Mouse (Mus musculus) retina, postnatal 7 days (tissue): ENCODE results near the gene Olfr1357.
"Not testable (repeated sequence)": the region's sequence is repeated elsewhere in the genome, so short reads cannot be mapped to it uniquely, and the experiment has no call there.

Experiments
- DNase-seq: peaks from one replicate; pipeline ENCODE4 v3.0.0-alpha.2; 2012; ENCODE audit warnings: low read depth, low spot score

Gene Olfr1357

DNA sequence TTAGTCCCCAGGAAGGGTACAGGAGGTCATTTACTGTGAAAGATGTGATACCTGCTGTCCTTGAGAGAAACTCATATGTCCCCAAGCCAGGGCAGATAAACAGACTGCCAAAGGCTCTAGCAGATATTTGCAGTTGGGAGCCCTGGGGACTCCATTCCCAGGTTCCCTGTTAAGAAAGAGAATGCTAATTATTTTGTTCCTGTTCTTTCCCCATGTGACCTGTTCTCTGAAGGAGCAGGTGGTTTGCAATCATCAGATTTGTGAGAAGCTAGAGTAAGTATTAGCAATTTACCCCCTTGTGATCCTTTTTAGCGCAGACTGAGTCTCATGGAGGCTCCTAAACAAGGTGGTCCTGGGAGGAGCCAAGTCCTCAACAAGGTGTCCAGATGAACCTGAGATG lies at the start of gene Olfr1357:
Olfr1357 (minus strand) TSS at position 101 of the 400 bp plus-strand sequence.
- no peak for DNase-seq

DNA sequence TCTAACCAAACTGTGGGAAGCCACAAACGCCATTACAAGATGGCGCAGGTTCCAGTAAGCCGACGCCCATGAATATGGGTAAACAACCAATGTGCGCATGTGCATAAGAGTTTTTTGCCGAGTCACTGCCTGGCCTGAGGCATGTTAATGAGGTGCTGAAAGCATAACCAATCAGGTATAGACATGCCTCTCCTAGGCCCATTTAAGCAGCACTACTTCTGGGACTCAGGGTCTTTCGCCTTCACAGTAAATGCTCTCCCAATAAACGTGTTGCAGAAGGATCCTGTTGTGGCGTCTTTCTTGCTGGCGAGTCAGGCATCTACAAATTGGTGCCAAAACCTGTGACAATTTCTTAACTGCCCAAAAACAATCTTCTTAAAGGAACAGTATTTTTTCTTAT lies 48.8 kb upstream of the Olfr1357 start:
- DNase-seq: not testable (repeated sequence)

DNA sequence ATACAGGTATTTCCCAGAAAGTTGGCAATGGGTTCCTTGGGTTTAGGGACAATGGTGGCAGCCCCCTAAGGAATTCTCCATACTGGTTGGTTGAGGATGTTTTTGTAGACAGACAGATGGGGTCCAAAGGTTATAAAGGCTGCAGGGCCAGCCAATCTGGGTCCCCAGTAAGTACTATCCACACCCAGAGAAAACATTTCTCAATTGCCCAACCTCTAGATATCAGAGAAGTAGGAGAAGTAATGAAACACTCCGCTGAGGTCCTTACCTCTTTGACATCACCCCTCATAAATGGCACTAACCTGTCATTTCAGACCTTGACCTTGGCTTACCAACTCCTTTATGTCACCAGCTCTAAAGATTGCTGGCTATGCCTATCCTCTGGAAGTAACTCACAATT lies 46.7 kb upstream of the Olfr1357 start:
- DNase-seq: no peak

DNA sequence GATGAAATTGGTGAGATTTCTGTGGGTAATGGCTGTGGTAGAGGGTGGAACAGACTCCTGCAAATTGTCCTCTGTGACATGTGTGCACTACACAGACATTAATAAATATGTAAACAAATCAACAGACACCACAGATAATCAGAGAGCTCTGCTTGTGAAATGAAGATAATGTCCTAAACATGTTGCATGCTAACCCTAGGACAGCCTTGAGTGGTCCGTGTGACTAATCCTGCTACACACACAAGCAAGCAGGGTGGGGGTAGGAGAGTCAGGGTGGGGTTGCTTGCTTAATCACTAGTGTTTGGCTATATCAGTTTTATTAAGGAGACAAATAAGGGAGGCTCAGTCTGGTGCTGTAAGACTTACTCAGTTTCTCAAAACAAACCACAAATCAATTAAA lies 43.3 kb upstream of the Olfr1357 start:
- no peak for DNase-seq

DNA sequence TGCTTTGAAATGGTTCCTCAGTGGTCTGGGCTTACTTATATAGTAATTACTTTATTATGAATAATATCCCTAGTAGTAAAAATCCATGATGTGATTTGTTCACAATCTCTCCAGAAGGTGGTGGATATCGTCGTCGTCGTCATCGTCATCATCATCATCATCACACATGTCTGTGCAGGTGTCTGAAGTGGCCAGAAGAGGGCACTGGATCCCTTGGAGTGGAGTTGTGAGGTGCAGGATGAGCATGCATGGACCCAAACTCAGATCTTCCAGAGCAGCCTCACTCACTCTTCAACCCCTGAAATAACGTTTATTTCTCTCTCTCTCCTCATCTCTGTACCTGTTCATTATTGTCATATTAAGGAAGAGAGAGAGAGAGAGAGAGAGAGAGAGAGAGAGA lies 14.4 kb upstream of the Olfr1357 start:
- DNase-seq: peak; percentile 14

DNA sequence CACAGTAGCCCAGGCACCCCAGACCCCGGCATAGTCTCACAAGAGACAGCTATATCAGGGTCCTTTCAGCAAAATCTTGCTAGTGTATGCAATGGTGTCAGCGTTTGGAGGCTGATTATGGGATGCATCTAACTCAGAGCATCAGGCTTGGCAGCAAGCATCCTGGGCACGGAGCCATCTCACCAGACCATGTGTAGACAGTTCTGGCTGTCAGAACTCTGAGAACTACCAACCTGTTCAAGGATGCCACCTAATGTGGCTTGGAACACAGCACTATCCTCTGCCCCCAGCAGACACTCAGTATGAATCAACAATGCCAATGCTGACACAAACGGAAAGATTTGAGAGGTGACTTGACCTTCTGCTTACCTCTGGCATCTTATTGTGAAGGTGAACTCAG lies 12.3 kb upstream of the Olfr1357 start:
- DNase-seq: no peak

DNA sequence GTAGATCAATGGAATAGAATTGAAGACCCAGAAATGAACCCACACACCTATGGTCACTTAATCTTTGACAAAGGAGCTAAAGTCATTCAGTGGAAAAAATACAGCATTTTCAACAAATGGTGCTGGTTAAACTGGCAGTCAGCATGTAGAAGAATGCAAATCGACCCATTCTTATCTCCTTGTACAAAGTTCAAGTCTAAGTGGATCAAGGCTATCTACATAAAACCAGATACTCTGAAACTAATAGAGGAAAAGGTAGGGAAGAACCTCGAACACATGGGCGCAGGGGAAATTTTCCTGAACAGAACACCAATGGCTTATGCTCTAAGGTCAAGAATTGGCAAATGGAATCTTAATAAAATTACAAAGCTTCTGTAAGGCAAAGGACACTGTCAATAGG lies 5.3 kb upstream of the Olfr1357 start:
- not testable (repeated sequence) for DNase-seq

DNA sequence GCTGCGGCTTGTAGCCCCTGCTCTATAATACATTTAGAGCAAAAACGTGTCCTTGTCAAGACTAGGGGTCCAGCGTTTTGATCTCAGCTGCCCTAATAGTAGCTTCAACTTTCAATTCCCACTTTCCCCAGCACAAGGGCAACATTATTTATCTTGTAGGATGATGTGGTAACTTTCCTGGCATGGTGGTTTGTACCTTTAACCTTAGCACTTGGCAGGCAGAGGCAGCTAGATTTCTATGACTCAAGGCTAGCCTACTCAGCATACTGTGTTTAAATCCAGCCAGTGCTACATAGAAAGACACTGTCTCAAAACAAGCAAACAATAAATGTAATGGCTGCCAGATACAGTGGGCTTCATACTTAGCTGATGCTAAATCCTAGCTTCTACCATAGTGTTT lies 10.3 kb downstream of the Olfr1357 start:
- DNase-seq: no peak

DNA sequence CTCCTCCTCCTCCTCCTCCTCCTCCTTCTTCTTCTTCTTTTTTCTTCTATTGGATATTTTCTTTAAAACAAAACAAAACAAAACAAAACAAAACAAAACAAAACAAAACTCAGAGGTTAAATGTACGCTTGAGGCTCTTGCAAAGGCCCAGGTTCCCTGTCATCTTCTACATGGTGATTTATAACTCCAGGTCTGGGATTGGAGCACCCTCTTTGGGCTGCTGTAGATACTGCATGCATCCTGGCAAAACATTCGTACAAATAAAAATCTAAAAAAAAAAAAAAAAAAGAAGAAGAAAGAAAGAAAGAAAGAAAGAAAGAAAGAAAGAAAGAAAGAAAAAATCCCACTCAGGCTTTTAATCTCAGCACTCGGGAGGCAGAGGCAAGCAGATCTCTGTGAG lies 12.8 kb downstream of the Olfr1357 start:
- DNase-seq: no peak

DNA sequence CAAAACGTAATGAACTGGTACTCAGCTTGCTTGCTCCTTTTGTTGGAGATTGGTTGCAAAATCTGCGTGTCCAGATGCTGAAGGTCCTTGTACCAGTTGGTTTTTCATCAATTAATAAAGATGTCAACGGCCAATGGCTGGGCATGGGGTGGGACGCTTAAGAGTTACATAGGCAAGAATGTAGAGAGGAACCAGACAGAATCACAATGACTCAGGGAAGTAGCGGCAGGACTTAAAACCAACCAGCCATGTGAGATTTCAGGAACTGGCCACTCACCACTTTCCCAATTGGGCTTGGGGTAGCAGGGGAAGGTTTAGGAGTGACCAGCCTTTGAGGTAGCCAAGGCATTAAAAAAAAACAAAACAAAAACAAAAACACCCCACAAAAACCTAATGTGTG lies 18.0 kb downstream of the Olfr1357 start:
- DNase-seq: no peak

DNA sequence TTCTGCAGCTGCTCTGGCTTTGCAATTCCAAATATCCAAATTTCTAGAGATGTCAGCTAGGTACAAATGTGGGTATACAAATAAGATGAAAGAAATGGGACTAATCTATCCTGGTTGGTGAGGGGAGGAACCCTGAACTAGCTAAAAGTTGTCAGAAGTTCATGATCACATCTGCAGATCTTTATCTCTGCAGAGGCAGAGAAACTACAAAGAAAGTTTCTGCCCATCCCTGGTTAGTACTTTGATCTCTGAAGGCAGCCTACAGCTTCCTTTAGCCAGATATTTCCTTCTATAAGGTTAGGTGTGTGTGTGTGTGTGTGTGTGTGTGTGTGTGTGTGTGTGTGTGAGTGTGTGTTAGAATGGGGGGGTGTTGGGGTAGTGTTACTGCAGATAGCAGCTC lies 23.3 kb downstream of the Olfr1357 start:
- no peak for DNase-seq

DNA sequence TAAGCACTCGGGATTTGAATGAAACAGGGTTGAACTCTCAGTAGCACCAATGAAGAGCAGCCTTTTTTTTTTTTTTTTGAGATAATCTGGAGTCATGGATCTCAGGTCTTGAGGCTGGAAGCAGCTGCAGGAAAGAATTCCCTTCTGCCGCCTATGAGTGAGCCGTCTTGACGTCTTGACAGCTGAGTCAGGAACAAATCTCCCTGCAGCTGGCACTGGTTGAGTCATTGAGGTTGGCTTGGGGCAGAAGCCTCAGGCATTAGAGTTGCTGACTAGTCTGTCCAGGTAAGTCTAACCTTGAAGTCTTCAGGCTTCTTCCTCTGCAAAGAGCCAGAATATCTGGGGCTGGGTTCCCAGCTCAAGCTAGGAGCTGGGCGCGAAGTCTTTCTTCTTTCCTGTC lies 23.7 kb downstream of the Olfr1357 start:
- no peak for DNase-seq

DNA sequence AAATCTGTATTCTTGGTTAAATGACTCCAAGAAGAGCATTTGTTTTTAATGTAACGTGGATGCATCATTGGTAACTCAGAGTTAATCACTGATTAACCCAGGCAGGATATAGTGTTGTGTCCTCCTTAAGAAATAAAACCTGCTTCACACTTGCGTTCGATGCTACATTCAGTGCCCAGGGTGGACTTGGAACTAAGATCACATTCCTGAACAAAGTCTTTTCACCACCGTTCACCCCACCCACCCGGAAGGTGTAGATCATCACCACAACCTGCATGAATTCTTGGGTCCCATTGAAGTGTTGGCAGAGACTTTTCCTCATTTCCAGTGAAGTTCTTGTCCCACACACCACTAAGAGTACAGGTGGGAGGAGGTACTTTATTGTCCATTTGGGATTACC lies 24.1 kb downstream of the Olfr1357 start:
- DNase-seq: no peak

DNA sequence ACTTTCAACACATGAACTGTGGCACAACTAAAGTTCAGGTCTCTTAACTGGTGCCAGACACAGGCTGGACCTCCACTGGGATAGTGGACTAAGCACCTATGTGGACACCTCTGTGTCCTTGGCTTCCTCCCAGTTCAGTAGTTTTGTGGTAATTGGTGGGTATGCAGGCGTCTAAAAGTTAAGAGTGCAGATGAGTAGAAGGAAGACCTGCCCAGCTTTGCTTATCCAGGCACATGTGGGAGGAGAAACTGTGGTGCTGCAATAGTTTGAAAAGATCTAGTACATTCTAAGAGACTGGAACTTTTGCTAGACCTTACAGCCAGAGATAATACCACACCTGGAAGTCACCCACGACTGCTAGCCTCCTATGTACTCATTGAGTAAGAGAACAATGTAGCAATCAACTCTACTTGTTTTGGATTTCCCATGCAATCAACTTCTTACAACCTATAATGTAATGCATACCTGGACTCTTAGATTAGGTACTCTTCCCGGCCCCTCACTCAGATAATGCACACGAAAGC lies 25.0 kb downstream of the Olfr1357 start:
- DNase-seq: no peak

DNA sequence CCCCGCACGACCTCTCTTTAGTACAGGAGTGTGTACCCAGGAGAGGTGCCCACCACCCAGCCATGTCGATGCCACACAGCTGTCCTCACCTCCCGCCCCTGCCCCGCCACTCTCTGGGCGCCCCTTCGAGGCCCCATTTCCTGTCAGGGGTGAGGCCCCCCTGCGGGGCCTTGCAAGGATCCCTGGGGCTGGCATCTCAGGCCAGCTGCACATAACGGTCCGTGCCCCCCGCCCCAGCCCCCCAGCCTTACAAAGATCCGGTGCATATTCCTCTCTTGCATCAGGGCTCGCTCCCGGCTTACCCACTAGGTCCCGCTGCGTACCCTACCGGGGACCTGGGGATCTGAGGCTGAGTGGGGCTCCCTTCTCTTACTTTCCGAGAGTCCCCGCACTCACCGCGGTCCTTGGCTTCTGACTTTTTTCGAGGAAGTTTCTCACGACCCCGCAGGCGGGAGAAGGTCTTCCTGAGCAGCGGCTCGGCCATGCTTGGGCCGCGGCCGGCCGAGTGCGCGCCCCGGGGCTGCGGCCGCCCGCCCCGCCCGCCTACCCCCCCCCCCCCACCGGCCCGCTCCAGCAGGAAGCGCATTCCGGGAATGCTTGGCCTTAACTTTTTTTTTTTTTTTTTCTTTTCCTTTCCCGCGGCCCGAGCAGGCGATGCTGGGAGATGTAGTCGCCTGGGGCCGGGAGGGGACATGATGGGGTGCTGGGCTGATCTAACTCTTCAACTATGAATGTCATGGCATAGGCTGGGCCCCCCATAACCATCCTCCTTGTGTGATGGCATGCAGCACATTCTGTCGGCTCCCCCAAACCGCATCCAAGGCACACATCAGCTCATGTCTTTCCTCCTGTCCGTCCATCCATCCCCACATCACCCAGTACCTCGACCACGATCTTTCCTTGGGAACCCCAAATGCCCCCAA lies 26.2 kb downstream of the Olfr1357 start, which contains the start of gene Syde1:
Syde1 (minus strand) TSS at position 559 of the 923 bp plus-strand sequence.
- no peak for DNase-seq

DNA sequence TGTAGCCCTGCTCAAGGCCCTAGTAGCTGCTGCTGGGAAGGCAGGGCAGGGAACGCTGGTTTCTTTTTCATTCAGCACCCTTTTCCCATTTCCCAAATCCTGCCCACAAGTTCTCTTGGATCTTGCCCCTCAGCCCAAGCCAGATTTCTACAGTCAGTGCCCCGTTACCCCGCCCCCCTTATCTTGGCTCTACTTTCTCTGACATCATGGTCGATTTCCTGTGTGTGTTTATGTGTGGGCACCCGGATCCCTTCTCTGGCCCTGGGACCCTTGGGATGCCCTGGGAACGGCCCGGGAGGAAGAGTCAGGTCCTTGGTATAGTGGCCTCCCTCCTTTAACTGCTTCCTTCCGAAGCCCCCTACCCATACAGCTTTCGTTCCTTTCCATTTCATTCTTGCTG lies 27.1 kb downstream of the Olfr1357 start:
- no peak for DNase-seq

DNA sequence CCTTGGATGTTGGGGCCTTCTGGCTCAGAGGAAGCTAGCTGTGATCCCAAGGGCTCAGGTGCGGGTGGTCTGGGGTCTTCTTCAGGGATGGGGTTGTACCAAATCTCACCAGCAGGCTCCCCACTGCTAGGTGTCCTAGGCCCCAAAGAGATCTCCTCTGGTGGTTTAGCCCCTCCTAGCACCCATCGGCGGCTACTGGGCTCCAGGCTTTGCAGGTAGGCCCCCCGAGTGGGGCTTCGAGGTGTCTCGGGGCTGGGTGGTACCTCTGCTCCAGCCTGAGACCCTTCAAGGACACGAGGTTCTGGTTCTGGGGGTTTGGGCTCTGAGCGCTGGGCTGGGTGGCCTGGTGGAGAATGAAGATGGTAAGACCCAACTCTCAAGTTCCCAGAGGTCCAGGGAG lies 28.0 kb downstream of the Olfr1357 start:
- no peak for DNase-seq

DNA sequence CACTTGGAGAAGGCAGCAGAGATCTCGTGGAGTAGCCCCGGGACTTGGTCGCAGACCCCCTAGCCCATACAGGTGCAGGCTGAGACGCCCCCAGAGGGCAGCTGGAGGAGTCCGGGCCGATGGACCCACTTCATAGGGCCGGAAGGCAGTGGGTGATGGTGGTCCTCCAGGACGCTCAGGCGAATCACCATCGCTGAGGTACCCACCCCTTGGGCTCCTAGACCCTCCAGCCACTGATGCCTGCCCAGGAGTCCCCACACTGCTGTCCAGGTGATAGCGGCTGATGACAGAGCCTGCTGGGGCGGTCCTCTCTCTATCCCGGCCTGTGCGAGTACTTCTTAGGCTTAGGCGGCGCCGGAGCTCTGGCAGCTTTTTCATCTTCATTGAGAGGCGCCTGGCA lies 28.6 kb downstream of the Olfr1357 start:
- DNase-seq: no peak

DNA sequence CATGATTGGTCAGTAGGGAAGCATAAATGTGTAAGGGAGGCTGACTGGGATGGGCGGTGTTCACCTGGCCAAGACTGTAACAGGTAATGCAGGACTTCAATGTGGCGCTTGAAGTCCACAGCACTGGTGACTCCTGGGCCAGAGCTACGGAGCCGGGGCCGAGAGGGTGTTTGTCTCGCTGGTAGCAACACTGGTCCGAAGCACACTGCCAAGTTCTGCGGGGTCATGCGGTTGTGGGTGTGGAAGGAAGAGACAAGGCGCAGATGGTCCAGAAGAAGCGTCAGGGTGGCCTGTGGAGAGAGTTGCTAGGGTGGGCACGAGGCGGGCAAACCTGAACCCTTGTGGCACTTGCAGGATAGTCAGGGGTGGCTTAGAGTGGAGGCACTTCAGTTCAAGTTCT lies 31.8 kb downstream of the Olfr1357 start:
- DNase-seq: no peak

DNA sequence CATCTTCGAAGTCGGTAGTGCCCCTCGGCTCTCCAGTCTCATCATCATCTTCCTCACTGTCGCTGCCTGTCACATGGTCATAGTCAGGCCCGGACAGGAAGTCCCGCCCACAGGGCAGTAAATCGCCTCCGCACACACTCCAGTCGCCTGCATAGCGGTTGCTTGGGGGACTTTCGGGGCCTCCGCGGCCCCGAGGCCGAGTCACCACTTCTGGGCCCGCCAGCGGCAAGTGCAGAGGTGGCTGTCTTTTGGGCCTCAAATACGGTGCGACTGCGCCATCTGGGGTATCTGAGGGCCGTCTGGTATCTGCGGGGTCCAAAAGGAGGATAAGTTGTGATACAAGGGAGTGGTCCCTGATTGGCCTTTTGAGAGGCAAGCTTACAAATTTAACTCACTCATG lies 32.3 kb downstream of the Olfr1357 start:
- DNase-seq: no peak

DNA sequence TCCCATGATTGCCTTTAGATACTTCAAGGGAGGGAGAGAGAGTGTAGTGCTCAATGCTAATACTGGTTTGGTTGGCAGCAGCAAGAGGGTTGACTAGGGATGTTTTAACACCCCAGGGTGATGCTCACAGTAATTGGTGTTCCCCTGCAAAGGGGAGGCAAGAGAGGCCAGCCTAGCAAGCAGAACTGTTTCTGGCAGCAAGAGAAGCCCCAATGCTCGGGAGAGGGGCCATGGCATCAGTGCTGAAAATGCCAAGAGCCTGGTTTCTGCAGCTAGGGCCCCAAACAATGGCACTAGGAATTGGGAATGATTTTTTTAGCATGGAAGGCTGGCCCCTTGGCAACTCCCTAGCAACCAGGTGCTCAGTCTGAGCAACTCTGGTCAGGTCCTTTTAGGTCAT lies 32.9 kb downstream of the Olfr1357 start:
- DNase-seq: no peak

DNA sequence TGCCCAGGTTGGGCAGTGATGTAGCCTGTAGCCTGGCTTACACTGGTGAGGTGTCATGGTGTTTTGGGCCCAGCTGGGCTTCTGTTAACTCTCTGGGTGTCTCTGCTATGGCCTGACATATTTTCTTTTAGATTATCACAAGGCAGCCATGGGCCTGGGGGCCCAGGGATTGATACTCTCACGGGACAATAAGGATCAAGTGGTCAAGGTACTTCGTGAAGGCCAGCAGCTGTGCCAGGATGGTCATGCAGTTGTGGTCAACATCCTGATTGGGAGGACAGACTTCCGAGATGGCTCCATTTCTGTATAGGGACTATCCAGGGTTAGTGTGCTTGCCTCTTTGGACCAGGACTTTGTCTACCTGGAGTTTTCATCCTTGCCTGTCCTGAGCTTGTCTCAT lies 33.9 kb downstream of the Olfr1357 start:
- DNase-seq: no peak

DNA sequence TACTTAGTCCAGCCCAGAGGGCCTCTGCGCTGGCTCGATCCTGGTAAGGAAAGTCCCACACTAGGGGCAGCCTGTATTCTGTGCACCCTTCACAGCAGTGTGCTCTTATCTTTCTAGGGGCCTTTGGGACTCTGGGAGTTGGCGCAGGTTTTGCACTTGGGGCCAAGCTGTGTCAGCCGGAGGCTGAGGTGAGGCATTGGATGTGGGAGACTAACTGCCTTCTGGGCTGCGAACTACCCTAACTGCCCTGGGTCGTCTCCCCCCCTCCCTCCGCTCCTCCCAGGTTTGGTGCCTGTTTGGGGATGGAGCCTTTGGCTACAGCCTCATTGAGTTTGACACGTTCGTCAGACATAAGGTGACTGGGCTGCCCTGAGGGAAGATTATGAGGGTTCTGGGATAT lies 34.5 kb downstream of the Olfr1357 start:
- DNase-seq: no peak
